Mouse (Mus musculus) cerebellum, adult 18-20 months (tissue): ENCODE results near the gene Trip6.

Source experiments
- DNase-seq, 2 experiments: peaks; one replicate each; pipeline ENCODE4 v3.0.0; 2021

Trip6 gene

GRCm38 (mm10) chr5:137338256-137338655 is 24.1 kb upstream of the Trip6 start:
- DNase-seq, result peak; percentile 92 to 96

- DNase-seq, result no peak
These were observed 23.0 kb upstream of the Trip6 start for GRCm38 (mm10) chr5:137337190-137337589.

GRCm38 (mm10) chr5:137335066-137335465 is 20.9 kb upstream of the Trip6 start:
- DNase-seq, result no peak

GRCm38 (mm10) chr5:137334317-137334716 is 20.1 kb upstream of the Trip6 start:
- DNase-seq, result no peak

GRCm38 (mm10) chr5:137333512-137334174 is 19.4 kb upstream of the Trip6 start, which contains the start of gene Slc12a9:
Slc12a9 (minus strand) TSS chr5:137333597.
- peak; percentile 95 to 96 for DNase-seq

- DNase-seq, result no peak
These were observed 18.8 kb upstream of the Trip6 start for GRCm38 (mm10) chr5:137332857-137333511.

GRCm38 (mm10) chr5:137330910-137331309 is 16.7 kb upstream of the Trip6 start:
- no peak for DNase-seq

GRCm38 (mm10) chr5:137320996-137321395 is 6.8 kb upstream of the Trip6 start:
- DNase-seq, result no peak

- no peak for DNase-seq
These were observed 4.4 kb upstream of the Trip6 start for GRCm38 (mm10) chr5:137318570-137318969.

- no peak for DNase-seq
These were observed 3.2 kb upstream of the Trip6 start for GRCm38 (mm10) chr5:137317361-137317760.

- DNase-seq, result peak; percentile 26 to 39
These were observed 1.1 kb upstream of the Trip6 start for GRCm38 (mm10) chr5:137315084-137315903.

GRCm38 (mm10) chr5:137313466-137314192 is 575 bp downstream of the Trip6 start:
- DNase-seq, result no peak

GRCm38 (mm10) chr5:137308356-137308755 is 5.8 kb downstream of the Trip6 start:
- no peak for DNase-seq

GRCm38 (mm10) chr5:137307071-137307912 is 6.9 kb downstream of the Trip6 start, which contains the start of gene Srrt:
Srrt (minus strand) TSS chr5:137307674.
- DNase-seq, result peak; percentile 88 to 89

- no peak for DNase-seq
These were observed 7.7 kb downstream of the Trip6 start for GRCm38 (mm10) chr5:137306439-137307005.

GRCm38 (mm10) chr5:137305822-137306221 is 8.4 kb downstream of the Trip6 start:
- no peak for DNase-seq

GRCm38 (mm10) chr5:137304816-137305215 is 9.4 kb downstream of the Trip6 start:
- no peak for DNase-seq

GRCm38 (mm10) chr5:137304165-137304564 is 10.0 kb downstream of the Trip6 start:
- no peak for DNase-seq

- DNase-seq, result no peak
These were observed 10.6 kb downstream of the Trip6 start for GRCm38 (mm10) chr5:137303609-137304008.

GRCm38 (mm10) chr5:137301253-137301652 is 13.0 kb downstream of the Trip6 start:
- DNase-seq, result peak in 1 of 2 experiments; percentile 42

GRCm38 (mm10) chr5:137299240-137299639 is 15.0 kb downstream of the Trip6 start:
- DNase-seq, result no peak
